Mouse (Mus musculus): ENCODE measurements around the gene Atf6b.

The Atf6b gene

GRCm38 (mm10) chr17:34627093-34627942, 19.6 kb upstream of the Atf6b start:
- peak; percentile 92 for DNase-seq

DNA sequence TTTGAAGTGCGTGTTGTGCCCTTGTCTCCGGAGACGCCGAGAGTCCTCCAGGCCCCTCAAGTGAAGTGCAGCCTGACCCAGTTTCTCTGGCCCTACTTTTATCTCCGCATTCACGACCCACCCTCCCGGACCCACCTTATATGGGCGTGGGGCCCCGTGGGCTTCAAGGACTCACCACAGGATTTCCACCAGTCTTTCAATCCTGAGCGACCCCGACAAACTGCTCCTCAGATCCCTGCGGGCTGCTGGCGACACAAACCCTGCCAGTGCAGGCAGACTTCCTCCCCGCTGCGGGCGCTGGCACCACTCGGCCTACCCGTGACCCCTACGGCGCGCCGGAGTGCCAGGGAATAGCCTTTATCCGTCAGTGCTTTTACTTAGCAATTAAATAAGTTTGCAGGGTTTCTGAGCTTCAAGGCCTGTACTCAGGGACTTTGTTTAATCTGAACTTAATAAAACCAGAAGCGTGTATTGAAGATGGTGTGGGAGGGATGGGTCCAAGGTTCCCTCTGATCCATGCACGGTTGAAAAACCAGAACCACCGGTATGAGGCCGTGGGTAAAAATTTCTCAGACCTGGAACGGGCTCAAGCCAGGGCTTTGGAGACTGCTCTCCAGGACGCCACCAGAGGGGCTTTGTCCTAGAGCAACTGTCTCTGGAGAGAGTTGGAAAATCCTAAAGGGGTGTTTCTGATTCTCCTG, 18.9 kb upstream of the Atf6b start, which contains the start of gene Ppt2:
Gene Ppt2 (minus strand): TSS at position 568 of the 701 bp plus-strand sequence.
- DNase-seq, result peak; percentile 86

DNA sequence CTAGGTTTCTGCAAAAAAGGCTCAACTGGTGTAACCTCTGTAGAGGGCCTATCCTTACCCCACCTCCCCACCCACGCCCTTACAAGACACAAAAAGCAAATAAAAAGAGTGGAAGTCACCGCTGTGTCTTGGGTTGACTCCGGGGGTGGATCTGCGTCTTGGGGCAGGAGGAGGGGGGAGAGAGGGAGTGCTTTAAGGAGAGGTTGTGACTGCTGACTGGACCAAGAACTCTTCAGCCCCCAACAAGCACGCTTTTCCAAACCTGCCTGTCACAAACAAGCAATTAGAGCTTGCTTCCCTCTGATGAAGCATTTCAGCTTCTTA, 18.3 kb upstream of the Atf6b start:
- DNase-seq, result no peak

GRCm38 (mm10) chr17:34629221-34629751, 17.7 kb upstream of the Atf6b start, which contains the start of gene Prrt1:
Prrt1 (plus strand) TSS chr17:34629533.
- peak; percentile 81 for DNase-seq

DNA sequence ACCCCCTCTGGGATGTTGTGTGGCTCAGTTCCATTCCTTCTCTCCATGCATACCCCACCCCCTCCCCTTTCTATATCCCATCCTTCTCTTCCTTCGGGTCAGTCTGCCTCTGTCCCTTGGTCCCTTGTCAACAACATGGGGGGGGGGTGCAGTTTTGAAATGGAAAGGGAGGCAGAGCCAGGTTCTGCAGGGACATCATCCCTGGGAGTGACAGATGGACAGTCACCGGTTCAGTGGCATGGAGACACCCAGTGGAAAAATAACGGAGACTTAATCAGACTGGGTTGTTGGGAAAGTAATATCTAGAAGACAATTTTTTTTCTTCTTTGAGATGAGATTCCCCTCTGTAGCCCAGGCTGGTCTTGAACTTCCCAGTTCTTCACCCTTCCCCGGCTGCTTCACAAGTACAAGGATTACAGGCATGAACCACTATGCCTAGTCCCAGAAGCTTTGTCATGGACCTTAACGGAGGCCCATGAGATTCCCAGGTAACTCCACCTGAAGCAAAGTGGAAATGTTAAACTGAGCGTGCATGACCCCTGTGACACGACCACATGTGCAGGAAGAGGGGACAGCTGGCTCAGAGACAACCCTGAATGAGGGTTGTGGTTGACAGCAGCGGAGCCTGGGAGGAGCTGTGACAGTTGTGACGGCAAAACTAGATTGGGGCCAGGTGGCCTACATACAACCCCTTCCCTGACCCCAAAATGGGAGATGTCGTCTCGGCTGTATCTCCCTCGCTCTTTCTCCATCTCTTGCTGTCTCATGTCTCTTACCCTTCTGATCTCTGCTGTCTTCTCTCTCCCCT, 16.9 kb upstream of the Atf6b start:
- DNase-seq, result peak; percentile 81

- DNase-seq, result peak; percentile 77
These were observed 16.1 kb upstream of the Atf6b start for GRCm38 (mm10) chr17:34630761-34631301.

GRCm38 (mm10) chr17:34631647-34632046, 15.3 kb upstream of the Atf6b start:
- peak; percentile 79 for DNase-seq

- peak; percentile 93 for DNase-seq
These were observed 14.7 kb upstream of the Atf6b start for GRCm38 (mm10) chr17:34632261-34632691.

GRCm38 (mm10) chr17:34635671-34636070, 11.3 kb upstream of the Atf6b start:
- no peak for DNase-seq

DNA sequence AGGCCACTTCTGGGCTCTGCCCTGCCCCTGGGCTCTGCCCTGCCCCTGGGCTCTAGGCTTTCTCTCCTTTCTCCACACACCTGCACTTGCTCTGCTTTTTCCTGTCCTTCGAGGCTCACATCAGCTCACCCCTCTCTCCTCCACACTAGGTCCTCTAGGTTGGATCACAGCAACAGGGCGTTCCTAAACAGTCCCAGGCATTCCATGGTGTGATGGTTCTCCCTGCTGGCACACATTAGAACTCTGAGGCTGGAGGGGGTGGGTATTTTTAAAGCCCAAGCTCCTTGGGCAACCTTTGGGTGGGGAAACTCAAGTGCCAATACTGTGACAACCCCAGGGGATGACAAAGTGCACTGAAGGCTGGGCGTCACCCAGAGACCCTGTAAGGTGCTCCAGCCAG, 9.5 kb upstream of the Atf6b start:
- DNase-seq, result peak; percentile 52

- DNase-seq, result peak; percentile 66
These were observed 7.3 kb upstream of the Atf6b start for GRCm38 (mm10) chr17:34639461-34640255.

- DNase-seq, result peak; percentile 95
These were observed 6.0 kb upstream of the Atf6b start for GRCm38 (mm10) chr17:34640778-34641601.

DNA sequence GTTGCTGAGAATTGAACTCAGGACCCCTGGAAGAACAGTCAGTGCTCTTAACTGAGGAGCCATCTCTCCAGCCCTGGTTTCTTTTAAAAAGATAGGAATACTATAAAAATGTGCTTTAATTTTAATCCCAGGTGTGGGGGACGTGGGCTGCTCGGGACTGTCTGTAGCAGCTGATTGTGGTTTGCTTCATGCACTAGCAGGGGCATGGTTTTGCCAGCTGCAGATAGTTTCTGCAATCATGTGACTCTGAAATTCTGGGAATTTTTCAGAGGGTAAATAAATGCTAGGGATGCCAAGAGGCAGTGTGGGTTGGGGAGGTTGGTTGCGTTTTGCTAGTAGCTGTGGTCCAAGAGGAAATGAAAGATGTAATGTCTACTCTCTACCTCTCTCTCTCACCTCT, 5.0 kb upstream of the Atf6b start:
- peak; percentile 46 for DNase-seq

DNA sequence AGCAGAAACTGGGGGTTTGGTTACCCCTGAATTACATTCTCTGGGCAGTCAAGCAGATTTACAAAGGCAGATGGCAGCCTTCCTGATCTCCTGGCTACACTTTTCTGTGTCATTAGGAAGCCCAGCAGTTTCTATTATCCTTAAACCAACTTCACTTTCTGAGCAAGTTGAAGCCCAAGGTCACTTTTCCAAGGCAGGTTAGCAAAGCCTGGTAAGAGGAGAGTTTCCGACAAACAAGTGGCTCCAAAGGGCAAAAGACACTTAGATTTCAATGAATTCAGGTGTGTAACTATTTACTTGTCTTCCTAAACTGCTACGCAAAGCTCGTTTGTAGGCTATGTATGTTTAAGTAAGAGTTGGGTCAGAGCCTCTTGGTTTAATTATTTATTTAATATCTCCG, 3.6 kb upstream of the Atf6b start:
- DNase-seq, result peak; percentile 46

DNA sequence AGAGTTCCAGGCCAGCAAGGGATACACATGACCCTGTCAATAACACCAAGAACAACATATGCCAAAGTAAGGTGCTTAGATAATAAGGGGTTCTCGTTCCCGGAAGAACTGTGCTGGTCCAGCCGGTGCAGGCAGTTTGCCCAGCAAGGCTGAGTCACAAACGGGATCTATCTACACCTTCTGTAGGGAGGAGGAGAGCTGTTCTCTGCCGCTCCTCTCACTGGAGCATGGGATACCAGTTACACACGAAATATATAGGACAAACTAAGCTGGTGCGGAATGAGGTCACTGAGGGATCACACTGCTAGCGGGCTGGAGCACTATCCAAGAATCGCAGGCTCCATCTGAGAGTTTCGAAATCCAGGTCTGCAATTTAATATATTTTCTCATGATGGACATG, 3.0 kb upstream of the Atf6b start:
- DNase-seq, result peak; percentile 84

GRCm38 (mm10) chr17:34644608-34645007, 2.3 kb upstream of the Atf6b start, which contains the start of gene Fkbpl:
Fkbpl (plus strand) TSS chr17:34644764.
- DNase-seq, result peak; percentile 98

GRCm38 (mm10) chr17:34645256-34645829, 1.6 kb upstream of the Atf6b start:
- DNase-seq, result peak; percentile 64

- DNase-seq, result peak; percentile 78
These were observed 975 bp upstream of the Atf6b start for GRCm38 (mm10) chr17:34645831-34646511.

- DNase-seq, result peak; percentile 63
These were observed 1.4 kb downstream of the Atf6b start for GRCm38 (mm10) chr17:34648141-34648890.

Data from cerebellum, adult 9-11 months (tissue).